Mouse (Mus musculus) liver, adult 2 months (tissue): Measurements from ENCODE around the gene Uqcrfs1. TPM values are rescaled to one million over a fixed set of nuclear protein-coding genes. Genes with fewer than 3 reads are reported as not detected.
A peak's percentile ranks its signal among the peaks of the same experiment; 100 is the strongest.

Source experiments
- DNase-seq: peaks from one replicate; pipeline ENCODE4 v3.0.0-alpha.2; 2011; ENCODE audit warnings: low read depth, low spot score; ENCODE audit errors: extremely low read depth
- H3K27ac ChIP-seq: fragments of 200-500 bp; replicated peaks from 2 replicates; pipeline ENCODE4 v1.5.1; 2012; ENCODE audit warnings: low read depth, mild to moderate bottlenecking, control low read depth, inconsistent platforms, low read length; ENCODE audit not compliant: insufficient read depth
- H3K27me3 ChIP-seq: fragments of 200-500 bp; 2 replicates; pipeline ENCODE4 v1.6.1; 2012; ENCODE audit warnings: mild to moderate bottlenecking, moderate library complexity, low read length, inconsistent platforms; ENCODE audit not compliant: control insufficient read depth, insufficient read depth
- H3K36me3 ChIP-seq: fragments of 200-500 bp; 2 replicates; pipeline ENCODE4 v1.6.1; 2012; ENCODE audit warnings: low read length, inconsistent platforms; ENCODE audit not compliant: control insufficient read depth, insufficient read depth
- H3K4me1 ChIP-seq: fragments of 200-500 bp; 2 replicates; pipeline ENCODE4 v1.6.1; 2011; ENCODE audit warnings: low read length; ENCODE audit not compliant: control insufficient read depth, insufficient read depth
- H3K4me3 ChIP-seq: fragments of 200-500 bp; 2 replicates; pipeline ENCODE4 v1.5.1; 2011; ENCODE audit warnings: low read depth, mild to moderate bottlenecking, control low read depth, low read length, moderate library complexity; ENCODE audit not compliant: insufficient read depth
- H3K79me2 ChIP-seq: fragments of 200-500 bp; 2 replicates; pipeline ENCODE4 v1.6.1; 2012; ENCODE audit warnings: inconsistent platforms, mild to moderate bottlenecking, low read length, moderate library complexity; ENCODE audit not compliant: control insufficient read depth, insufficient read depth
- H3K9ac ChIP-seq: fragments of 200-500 bp; 2 replicates; pipeline ENCODE4 v1.6.1; 2012; ENCODE audit warnings: low read depth, mild to moderate bottlenecking, control low read depth, inconsistent platforms, low read length
- CTCF ChIP-seq: fragments of 200-500 bp; IDR thresholded peaks from 2 replicates; pipeline ENCODE4 v1.5.1; 2011; ENCODE audit warnings: low read depth, low read length, control low read depth
- POLR2A ChIP-seq: fragments of 200-500 bp; IDR thresholded peaks from 2 replicates; pipeline ENCODE4 v1.6.1; 2011; ENCODE audit warnings: low read length, control low read depth; ENCODE audit not compliant: insufficient read depth; ENCODE audit errors: extremely low read depth
- WGBS: fragments of 180-500 bp; shearing (Covaris S2); methylation state at CpG from one replicate; pipeline ENCODE4 v1.1.7; 2018; 5-methylcytosine and 5-hydroxymethylcytosine counted together
- polyA plus RNA-seq: library from polyadenylated mRNA; depleted of rRNA; stranded (reverse); fragments of >200 nt; gene quantifications from 2 replicates; pipeline ENCODE4 v1.2.3, GENCODE M21; 2012
- total RNA-seq: library from RNA; depleted of rRNA; stranded (reverse); fragments of >200 nt; gene quantifications from 2 replicates; pipeline ENCODE4 v1.2.3, GENCODE M21; 2014

Uqcrfs1 gene
- total and polyA plus RNA-seq, 2 experiments: 252 to 314 TPM

GRCm38 (mm10) chr13:30570182-30570581 is 25.0 kb upstream of the Uqcrfs1 start:
- 80% methylated on average over 1 of the region's 1 CpGs for WGBS
- Histone ChIP-seq H3K4me3 (no peak overlapping the region), H3K79me2 (no peaks in the 10 kb centered on the region), H3K27me3 (no peaks in the 10 kb centered on the region), H3K9ac (no peak overlapping the region), H3K4me1 (no peaks in the 10 kb centered on the region), H3K36me3 (no peaks in the 10 kb centered on the region), H3K27ac (no peak overlapping the region)
- DNase-seq: no peak
- TF ChIP-seq POLR2A (no peak), CTCF (no peak)

DNA sequence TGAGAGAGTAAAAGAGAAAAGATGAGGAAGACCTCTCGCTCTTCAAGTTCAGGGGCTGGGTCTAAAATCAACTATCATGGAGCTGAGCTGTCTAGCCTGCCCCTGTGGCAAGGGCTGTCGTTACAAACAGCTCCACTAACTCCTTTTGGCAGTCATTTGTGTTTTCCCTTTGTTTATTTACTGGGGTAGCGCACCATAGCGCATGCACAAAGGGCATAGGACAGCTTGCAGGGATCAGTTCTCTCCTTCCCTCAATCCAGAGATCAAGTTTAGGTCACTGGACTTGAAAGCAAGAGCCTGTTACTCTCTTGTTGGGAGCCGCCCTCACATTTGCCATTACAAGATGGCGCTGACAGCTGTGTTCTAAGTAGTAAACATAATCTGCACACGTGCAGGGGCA is 22.4 kb upstream of the Uqcrfs1 start:
- Histone ChIP-seq H3K79me2 (no peaks in the 10 kb centered on the region), H3K27ac (no peak overlapping the region), H3K4me1 (no peaks in the 10 kb centered on the region), H3K27me3 (no peaks in the 10 kb centered on the region), H3K9ac (no peak overlapping the region), H3K4me3 (no peak overlapping the region), H3K36me3 (no peaks in the 10 kb centered on the region)
- TF ChIP-seq POLR2A (no peak), CTCF (no peak)
- DNase-seq: peak; percentile 23
- WGBS: 68% methylated on average over 7 of the region's 7 CpGs

- Histone ChIP-seq H3K36me3 (no peaks in the 10 kb centered on the region), H3K79me2 (no peaks in the 10 kb centered on the region), H3K4me1 (no peaks in the 10 kb centered on the region), H3K27me3 (no peaks in the 10 kb centered on the region), H3K9ac (no peak overlapping the region), H3K27ac (no peak overlapping the region), H3K4me3 (no peak overlapping the region)
- TF ChIP-seq POLR2A (no peak), CTCF (peak; percentile 69)
- no peak for DNase-seq
- WGBS: 57% methylated on average over 8 of the region's 8 CpGs
Observed at GRCm38 (mm10) chr13:30566767-30567166, 21.6 kb upstream of the Uqcrfs1 start.

DNA sequence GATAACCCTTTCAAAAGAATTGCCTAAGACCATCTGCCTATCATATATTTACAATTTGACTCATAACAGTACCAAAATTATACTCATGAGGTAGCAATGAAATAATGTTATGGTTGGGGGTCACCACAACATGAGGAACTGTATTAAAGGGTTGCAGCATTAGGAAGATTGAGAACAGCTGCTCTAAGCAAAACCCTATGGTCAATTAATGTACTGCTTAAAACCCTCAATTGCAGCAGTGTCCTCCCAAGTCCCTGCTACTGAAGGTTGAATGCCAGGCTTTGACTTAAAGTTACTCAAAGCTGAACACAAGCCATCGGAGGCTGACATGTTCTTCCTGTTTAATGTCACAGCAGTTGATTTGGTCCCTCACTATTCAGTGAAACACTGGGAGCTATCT is 15.4 kb upstream of the Uqcrfs1 start:
- Histone ChIP-seq H3K36me3 (no peaks in the 10 kb centered on the region), H3K27ac (no peak overlapping the region), H3K9ac (no peak overlapping the region), H3K4me3 (no peak overlapping the region), H3K4me1 (no peaks in the 10 kb centered on the region), H3K27me3 (no peaks in the 10 kb centered on the region), H3K79me2 (no peaks in the 10 kb centered on the region)
- DNase-seq: no peak
- WGBS: 96% methylated on average over 1 of the region's 1 CpGs
- TF ChIP-seq CTCF (no peak), POLR2A (no peak)

- H3K79me2 ChIP-seq: no peaks in the 10 kb centered on the region
- no peak overlapping the region for H3K9ac ChIP-seq
- no peaks in the 10 kb centered on the region for H3K36me3 ChIP-seq
- H3K4me1 ChIP-seq: no peaks in the 10 kb centered on the region
- no peak overlapping the region for H3K27ac ChIP-seq
- no peak for TF ChIP-seq CTCF
- no peak for TF ChIP-seq POLR2A
- 85% methylated on average over 5 of the region's 5 CpGs for WGBS
- no peak for DNase-seq
- no peak overlapping the region for H3K4me3 ChIP-seq
- no peaks in the 10 kb centered on the region for H3K27me3 ChIP-seq
Observed at GRCm38 (mm10) chr13:30560052-30560451, 14.9 kb upstream of the Uqcrfs1 start.

- no peak for TF ChIP-seq POLR2A
- no peak for TF ChIP-seq CTCF
- Histone ChIP-seq H3K4me3 (no peak overlapping the region), H3K79me2 (no peaks in the 10 kb centered on the region), H3K36me3 (no peaks in the 10 kb centered on the region), H3K9ac (no peak overlapping the region), H3K27me3 (no peaks in the 10 kb centered on the region), H3K27ac (no peak overlapping the region), H3K4me1 (no peaks in the 10 kb centered on the region)
- no peak for DNase-seq
- WGBS: 91% methylated on average over 2 of the region's 2 CpGs
Observed at GRCm38 (mm10) chr13:30557751-30558150, 12.6 kb upstream of the Uqcrfs1 start.
